ENCODE assay signal across 8 mouse cellular contexts in genomic region chr7:141948906-141949798, GRCm38 (mm10). TPM values are rescaled to one million over a fixed set of nuclear protein-coding genes. Genes with fewer than 3 reads are reported as not detected.
DNase-seq lines count a peak whose midpoint lies in the region; ATAC-seq and TF ChIP-seq lines count a peak whose summit lies in the region.

Gene Brsk2, plus strand, starts transcription at chr7:141949751.

- intact Hi-C loops in heart, postnatal 10 days (cut with DNase I): no loop called here

- no peak within 1 kb of the TSS for H3K4me2 ChIP-seq in CH12.LX (ENCODE audit: insufficient read depth, low read depth, poor library complexity, severe bottlenecking)
- H3K4me2 ChIP-seq in forebrain, embryonic 15.5 days (replicated peaks): peak within 1 kb of the TSS; percentile 80
- peak within 1 kb of the TSS; percentile 67 for H3K4me2 ChIP-seq in liver, embryonic 13.5 days
- peak within 1 kb of the TSS; percentile 84 for H3K4me2 ChIP-seq in neural tube, embryonic 12.5 days (replicated peaks)
- H3K4me2 ChIP-seq in stomach, embryonic 16.5 days (ENCODE audit: low read depth, low read length): peak within 1 kb of the TSS; percentile 93

- TF ChIP-seq EP300 in CH12.LX (IDR thresholded peaks at IDR 0.05; ENCODE audit: low read length): no peak

- dilution Hi-C loops in CH12.LX (cut with MboI; ENCODE audit: extremely low pct_ligation_motif_present, extremely low pct_unique_long_range_greater_than_20kb, low sequenced_read_pairs): no loop called here

- H3K9me3 ChIP-seq in CH12.LX (replicated peaks; ENCODE audit: low read length): peaks cover 6% of the 10 kb centered on the region
- H3K9me3 ChIP-seq in forebrain, embryonic 15.5 days: no peaks in the 10 kb centered on the region
- H3K9me3 ChIP-seq in liver, embryonic 13.5 days (replicated peaks): no peaks in the 10 kb centered on the region
- no peaks in the 10 kb centered on the region for H3K9me3 ChIP-seq in neural tube, embryonic 12.5 days
- H3K9me3 ChIP-seq in stomach, embryonic 16.5 days (replicated peaks; ENCODE audit: control insufficient read depth, low read length): no peaks in the 10 kb centered on the region

- H3K9ac ChIP-seq in CH12.LX (ENCODE audit: insufficient read depth, low read depth): no peak within 1 kb of the TSS
- peak within 1 kb of the TSS; percentile 98 for H3K9ac ChIP-seq in forebrain, embryonic 15.5 days (replicated peaks)
- H3K9ac ChIP-seq in liver, embryonic 13.5 days: no peak within 1 kb of the TSS
- peak within 1 kb of the TSS; percentile 99 for H3K9ac ChIP-seq in neural tube, embryonic 12.5 days
- peak within 1 kb of the TSS; percentile 68 for H3K9ac ChIP-seq in stomach, embryonic 16.5 days (ENCODE audit: low read length)

- H3K36me3 ChIP-seq in CH12.LX (replicated peaks in 1 of 2; ENCODE audit: control insufficient read depth in 1 of 2, insufficient read depth in 1 of 2, low read length in 1 of 2): no peaks in the 10 kb centered on the region
- H3K36me3 ChIP-seq in forebrain, embryonic 15.5 days: peaks cover 5% of the 10 kb centered on the region; the same call in 1 of the 2 replicates
- H3K36me3 ChIP-seq in liver, embryonic 13.5 days: no peaks in the 10 kb centered on the region
- H3K36me3 ChIP-seq in neural tube, embryonic 12.5 days: no peaks in the 10 kb centered on the region
- H3K36me3 ChIP-seq in stomach, embryonic 16.5 days (ENCODE audit: control insufficient read depth, insufficient read depth, low read length): no peaks in the 10 kb centered on the region

- TF ChIP-seq POLR2A in CH12.LX (IDR thresholded peaks at IDR 0.05; ENCODE audit: low read depth, low read length): no peak

- DNase-seq in CH12.LX (ENCODE audit: extremely low read depth): no peak
- peak; percentile 97 for DNase-seq in cerebellum, adult 11 months
- peak; percentile 95 for DNase-seq in heart, postnatal 10 days
- DNase-seq in kidney, postnatal 36 days: peak; percentile 97
- peak; percentile 58 for DNase-seq in liver, embryonic 13.5 days

- no peak for TF ChIP-seq CTCF in CH12.LX (conservative IDR thresholded peaks at IDR 0.05 in 1 of 2, IDR thresholded peaks at IDR 0.05 in 1 of 2; ENCODE audit: low read depth in 2 of 2, low read length in 2 of 2)

- peaks cover 70% of the 10 kb centered on the region for H3K27me3 ChIP-seq in CH12.LX (replicated peaks)
- no peaks in the 10 kb centered on the region for H3K27me3 ChIP-seq in forebrain, embryonic 15.5 days
- peaks cover 96% of the 10 kb centered on the region for H3K27me3 ChIP-seq in liver, embryonic 13.5 days
- H3K27me3 ChIP-seq in neural tube, embryonic 12.5 days (replicated peaks): no peaks in the 10 kb centered on the region; the same call in 1 of the 2 replicates
- H3K27me3 ChIP-seq in stomach, embryonic 16.5 days (ENCODE audit: control insufficient read depth, insufficient read depth, low read length): peaks cover 56% of the 10 kb centered on the region

- H3K4me3 ChIP-seq in CH12.LX (replicated peaks in 1 of 3; ENCODE audit: low read depth in 2 of 3, low read length in 2 of 3, poor library complexity in 1 of 3): no peak within 1 kb of the TSS
- H3K4me3 ChIP-seq in forebrain, embryonic 15.5 days: peak within 1 kb of the TSS; percentile 76
- peak within 1 kb of the TSS; percentile 45 for H3K4me3 ChIP-seq in liver, embryonic 13.5 days (replicated peaks)
- H3K4me3 ChIP-seq in neural tube, embryonic 12.5 days: peak within 1 kb of the TSS; percentile 95
- peak within 1 kb of the TSS; percentile 50 for H3K4me3 ChIP-seq in stomach, embryonic 16.5 days (replicated peaks; ENCODE audit: low read length)

- ATAC-seq in forebrain, embryonic 15.5 days (replicated peaks): peak; percentile 96
- peak; percentile 90 for ATAC-seq in liver, embryonic 13.5 days (ENCODE audit: low read depth)
- ATAC-seq in neural tube, embryonic 12.5 days (ENCODE audit: low FRiP score, low read depth): peak; percentile 86
- ATAC-seq in stomach, embryonic 16.5 days (ENCODE audit: insufficient read depth, low FRiP score): peak; percentile 94

- in situ Hi-C loops in CH12.LX (cut with MboI; ENCODE audit: low pct_ligation_motif_present, low pct_unique_long_range_greater_than_20kb, low sequenced_read_pairs): no loop called here

- TF ChIP-seq RAD21 in CH12.LX (IDR thresholded peaks at IDR 0.05; ENCODE audit: low read depth, low read length): no peak

- no peak within 1 kb of the TSS for H3K27ac ChIP-seq in CH12.LX (ENCODE audit: insufficient read depth, low read depth)
- peak within 1 kb of the TSS; percentile 97 for H3K27ac ChIP-seq in forebrain, embryonic 15.5 days (replicated peaks)
- no peak within 1 kb of the TSS for H3K27ac ChIP-seq in liver, embryonic 13.5 days
- H3K27ac ChIP-seq in neural tube, embryonic 12.5 days: peak within 1 kb of the TSS; percentile 96
- no peak within 1 kb of the TSS for H3K27ac ChIP-seq in stomach, embryonic 16.5 days (ENCODE audit: low read length)

- WGBS in forebrain, embryonic 15.5 days: 2% methylated on average over 55 of the region's 55 CpGs
- WGBS in liver, embryonic 13.5 days (ENCODE audit: insufficient replicate concordance): 2% methylated on average over 55 of the region's 55 CpGs
- under 1% methylated on average over 55 of the region's 55 CpGs for WGBS in neural tube, embryonic 12.5 days
- 2% methylated on average over 55 of the region's 55 CpGs for WGBS in stomach, embryonic 16.5 days

- H3K79me2 ChIP-seq in CH12.LX (replicated peaks; ENCODE audit: control insufficient read depth, extremely low read depth, insufficient read depth, poor library complexity, severe bottlenecking): no peaks in the 10 kb centered on the region

- H3K4me1 ChIP-seq in CH12.LX (ENCODE audit: control insufficient read depth in 1 of 2, insufficient read depth in 2 of 2): no peaks in the 10 kb centered on the region
- H3K4me1 ChIP-seq in forebrain, embryonic 15.5 days: peaks cover 54% of the 10 kb centered on the region
- peaks cover 7% of the 10 kb centered on the region for H3K4me1 ChIP-seq in liver, embryonic 13.5 days (replicated peaks)
- H3K4me1 ChIP-seq in neural tube, embryonic 12.5 days: peaks cover 66% of the 10 kb centered on the region
- peaks cover 12% of the 10 kb centered on the region for H3K4me1 ChIP-seq in stomach, embryonic 16.5 days (ENCODE audit: control insufficient read depth, insufficient read depth, low read length)

TF ChIP-seq in CH12.LX, 34 proteins besides CTCF, POLR2A, EP300 and RAD21:
- TF ChIP-seq ETS1 (conservative IDR thresholded peaks at IDR 0.05; ENCODE audit: low read depth, low read length) (no peak), BHLHE40 (IDR thresholded peaks at IDR 0.05; ENCODE audit: low read depth, low read length) (no peak), MAX (IDR thresholded peaks at IDR 0.05; ENCODE audit: low read length) (no peak), USF2 (conservative IDR thresholded peaks at IDR 0.05; ENCODE audit: low read depth, low read length) (no peak), E2F4 (IDR thresholded peaks at IDR 0.05; ENCODE audit: insufficient replicate concordance, low read depth, low read length) (no peak), TCF12 (IDR thresholded peaks at IDR 0.05; ENCODE audit: low read depth, low read length) (no peak), CHD1 (IDR thresholded peaks at IDR 0.05; ENCODE audit: low read depth, low read length) (no peak), JUN (IDR thresholded peaks at IDR 0.05; ENCODE audit: insufficient read depth, low read depth, low read length) (no peak), MAZ (IDR thresholded peaks at IDR 0.05; ENCODE audit: low read depth, low read length) (no peak), ZC3H11A (IDR thresholded peaks at IDR 0.05; ENCODE audit: low read depth, low read length) (no peak)

RNA-seq across cellular contexts. Expression of gene Brsk2, which starts in this region (rescaled TPM):
- total RNA-seq in CH12.LX (2012; rRNA removed) (10.7 and 10.9 TPM in 2 replicates), CH12.LX (2014; rRNA removed) (5.3 and 5.4 TPM in 2 replicates)
- 8.8 and 11.0 TPM in 2 replicates for polyA plus RNA-seq in CH12.LX (2012; ENCODE audit: insufficient read length, low read depth)
- polyA plus RNA-seq in forebrain, embryonic 15.5 days (2015; fragmentation: Nextera tagmentation; extraction: Ambion mirVana): 23.1 and 25.8 TPM in 2 replicates
- under 1 TPM; 0.29 to 0.50 TPM for total RNA-seq in heart, postnatal 10 days (2021)
- polyA plus RNA-seq in liver, embryonic 13.5 days (2015; fragmentation: Nextera tagmentation; extraction: Ambion mirVana): 0.07 and 0.10 TPM in 2 replicates
- 21.0 and 21.2 TPM in 2 replicates for polyA plus RNA-seq in neural tube, embryonic 12.5 days (2016; fragmentation: Nextera tagmentation; extraction: Ambion mirVana)
- polyA plus RNA-seq in stomach, embryonic 16.5 days (2015; fragmentation: Nextera tagmentation; extraction: Ambion mirVana): 1.4 TPM in 2 replicates

Comparison
In these comparisons a context has a peak if more than half of its experiments do, and no peak if none do; other contexts are left out.
1. RNA of gene Brsk2 (total RNA-seq): 5.3 to 10.9 TPM in CH12.LX; 0.29 to 0.50 TPM in heart, postnatal 10 days; every median in the first group is over 4 times any median in the second.
2. Peak in DNase-seq in heart, postnatal 10 days; RNA of the gene not detected or under 1 TPM.
3. Peak in DNase-seq, ATAC-seq, H3K4me3 ChIP-seq and H3K4me2 ChIP-seq in liver, embryonic 13.5 days; RNA of the gene not detected or under 1 TPM.
4. H3K27ac ChIP-seq: peak in forebrain, embryonic 15.5 days (single experiment) and neural tube, embryonic 12.5 days (single experiment); none in CH12.LX (single experiment), liver, embryonic 13.5 days (single experiment) and stomach, embryonic 16.5 days (single experiment).
5. H3K4me3 ChIP-seq: peak in forebrain, embryonic 15.5 days (single experiment), neural tube, embryonic 12.5 days (single experiment) and stomach, embryonic 16.5 days (single experiment); none in CH12.LX (0 of 3).
6. H3K9ac ChIP-seq: peak in forebrain, embryonic 15.5 days (single experiment), neural tube, embryonic 12.5 days (single experiment) and stomach, embryonic 16.5 days (single experiment); none in CH12.LX (single experiment) and liver, embryonic 13.5 days (single experiment).
7. Peak in every context shown above with its lines, with median percentiles within 50 percentile points of each other: ATAC-seq.